Mouse (Mus musculus) ES-E14 (cell line): ENCODE results near the gene Nfkbil1. TPM values are rescaled to one million over a fixed set of nuclear protein-coding genes. Genes with fewer than 3 reads are reported as not detected.

Experiments
- DNase-seq: peaks from one replicate; pipeline ENCODE4 v3.0.0-alpha.2; 2013; ENCODE audit warnings: low read depth, low spot score
- H3K27ac ChIP-seq: 2 replicates; pipeline ENCODE4 v1.5.1; 2012; ENCODE audit warnings: low read depth, mild to moderate bottlenecking, low read length, moderate library complexity, mixed read lengths; ENCODE audit not compliant: poor library complexity, insufficient read depth, severe bottlenecking
- H3K36me3 ChIP-seq: 2 replicates; pipeline ENCODE4 v1.6.1; 2012; ENCODE audit warnings: mild to moderate bottlenecking, low read length, moderate library complexity, mixed read lengths; ENCODE audit not compliant: control insufficient read depth, poor library complexity, insufficient read depth, severe bottlenecking
- H3K4me1 ChIP-seq, 2 experiments: fragments of 150-350 bp in 1 of 2; sonication (generic) in 1 of 2; 2 replicates each; pipeline ENCODE4 v1.6.1; 2012; ENCODE audit warnings: low read length in 2 of 2, mild to moderate bottlenecking in 1 of 2, mixed read lengths in 1 of 2; ENCODE audit not compliant: control insufficient read depth in 2 of 2, insufficient read depth in 2 of 2, poor library complexity in 1 of 2
- H3K4me3 ChIP-seq, 2 experiments: fragments of 150-350 bp in 1 of 2; sonication (generic) in 1 of 2; 2 replicates each; pipeline ENCODE4 v1.5.1; 2012; ENCODE audit warnings: low read length in 2 of 2, low read depth in 1 of 2, mild to moderate bottlenecking in 1 of 2, mixed read lengths in 1 of 2; ENCODE audit not compliant: insufficient read depth in 1 of 2, poor library complexity in 1 of 2, severe bottlenecking in 1 of 2
- H3K9ac ChIP-seq: 2 replicates; pipeline ENCODE4 v1.6.1; 2012; ENCODE audit warnings: low read depth, mild to moderate bottlenecking, low read length, mixed read lengths; ENCODE audit not compliant: poor library complexity, insufficient read depth, severe bottlenecking
- H3K9me3 ChIP-seq: fragments of 150-350 bp; sonication (generic); 2 replicates; pipeline ENCODE4 v1.6.1; 2012; ENCODE audit warnings: low read depth, mild to moderate bottlenecking, low read length; ENCODE audit not compliant: control insufficient read depth, insufficient read depth
- CHD2 ChIP-seq: IDR thresholded peaks from 2 replicates; pipeline ENCODE4 v1.6.1; 2014; ENCODE audit warnings: mild to moderate bottlenecking, low read depth, low read length, inconsistent platforms
- HCFC1 ChIP-seq: IDR thresholded peaks from 2 replicates; pipeline ENCODE4 v1.6.1; 2012; ENCODE audit warnings: low read length, inconsistent platforms, borderline replicate concordance; ENCODE audit not compliant: insufficient read depth
- MAFK ChIP-seq: IDR thresholded peaks from 2 replicates; pipeline ENCODE4 v1.6.1; 2014; ENCODE audit warnings: mild to moderate bottlenecking, low read depth, low read length, inconsistent platforms; ENCODE audit not compliant: insufficient read depth
- ZC3H11A ChIP-seq: IDR thresholded peaks from 2 replicates; pipeline ENCODE4 v1.6.1; 2012; ENCODE audit warnings: low read depth, mild to moderate bottlenecking, inconsistent platforms, low read length, borderline replicate concordance
- ZNF384 ChIP-seq: IDR thresholded peaks from 2 replicates; pipeline ENCODE4 v1.6.1; 2012; ENCODE audit warnings: low read depth, low read length, inconsistent platforms
- in situ Hi-C, 2 experiments: fragments of 600-800 bp; cut with MboI; formaldehyde crosslinking; loops; one replicate each; pipeline ENCODE4 v1.15.1; 2025; ENCODE audit warnings: low sequenced_read_pairs in 2 of 2, inconsistent platforms in 1 of 2; ENCODE audit not compliant: unreplicated experiment in 2 of 2
- total RNA-seq: library from RNA; depleted of rRNA; stranded (reverse); fragments of 300-350 nt; gene quantifications from 2 replicates; pipeline ENCODE4 v1.2.3, GENCODE M21; 2012

Gene Nfkbil1
- total RNA-seq, 1 experiment, result 6.1 TPM

GRCm38 (mm10) chr17:35186681-35187080 is 48.9 kb downstream of the Nfkbil1 start:
- Histone ChIP-seq H3K9me3 (no peaks in the 10 kb centered on the region), H3K36me3 (no peaks in the 10 kb centered on the region), H3K4me1 (peaks cover 7 to 33% of the 10 kb centered on the region in 2 experiments), H3K9ac (no peak overlapping the region), H3K4me3 (peak overlapping the region; percentile 36 to 37), H3K27ac (peak overlapping the region; percentile 91)
- peak; percentile 88 for DNase-seq
- in situ Hi-C loops, result no loop called here
- no peak for TF ChIP-seq CHD2
- TF ChIP-seq ZC3H11A, result no peak
- 0 out of 2 replicates have a peak, but pooled peaks have one; percentile 3 for TF ChIP-seq ZNF384

GRCm38 (mm10) chr17:35185639-35186611 is 49.7 kb downstream of the Nfkbil1 start:
- in situ Hi-C loops, result no loop called here
- Histone ChIP-seq H3K9me3 (no peaks in the 10 kb centered on the region), H3K9ac (no peak overlapping the region; the same call in 1 of the 2 replicates), H3K27ac (peak overlapping the region; percentile 91), H3K4me3 (peak overlapping the region; percentile 37 to 82), H3K4me1 (peaks cover 7 to 33% of the 10 kb centered on the region in 2 experiments), H3K36me3 (no peaks in the 10 kb centered on the region)
- peak; percentile 98 for DNase-seq
- TF ChIP-seq ZC3H11A (no peak), MAFK (no peak), HCFC1 (no peak), ZNF384 (no peak), CHD2 (no peak)

GRCm38 (mm10) chr17:35180093-35180492 is 55.5 kb downstream of the Nfkbil1 start:
- H3K27ac ChIP-seq, result no peak overlapping the region
- in situ Hi-C loops, result no loop called here
- no peak overlapping the region for H3K4me3 ChIP-seq
- peaks cover 0 to 9% of the 10 kb centered on the region in 2 experiments; a peak in 1 of 4 replicates for H3K4me1 ChIP-seq
- H3K9ac ChIP-seq, result no peak overlapping the region
- no peak for DNase-seq
- H3K36me3 ChIP-seq, result no peaks in the 10 kb centered on the region
- no peaks in the 10 kb centered on the region for H3K9me3 ChIP-seq
- TF ChIP-seq MAFK (no peak), HCFC1 (no peak), ZC3H11A (no peak), ZNF384 (no peak), CHD2 (no peak)

DNA sequence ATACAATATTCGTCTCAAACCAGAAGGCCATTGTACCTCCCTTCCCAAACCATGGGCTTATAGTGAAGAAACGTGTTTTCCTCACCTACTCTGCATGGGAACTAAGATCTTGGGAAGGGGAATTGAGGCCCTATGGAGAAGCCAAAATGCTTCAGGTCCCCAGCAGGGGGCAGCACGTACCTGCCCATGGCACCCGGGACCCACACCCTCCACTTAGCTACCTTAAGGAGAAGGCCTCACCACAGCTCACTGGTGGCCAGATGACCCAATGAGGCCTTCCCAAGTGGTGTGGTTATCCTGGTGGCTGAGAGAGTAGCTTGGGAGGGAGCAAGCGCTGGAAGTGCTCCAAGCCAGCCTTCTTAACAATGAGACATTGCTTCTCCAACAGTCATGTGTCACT is 57.1 kb downstream of the Nfkbil1 start:
- H3K4me3 ChIP-seq, result no peak overlapping the region
- in situ Hi-C loops, result no loop called here
- no peak for DNase-seq
- TF ChIP-seq ZNF384 (no peak), HCFC1 (no peak), ZC3H11A (0 out of 2 replicates have a peak, but pooled peaks have one; percentile 11), CHD2 (no peak), MAFK (no peak)
- no peaks in the 10 kb centered on the region for H3K36me3 ChIP-seq
- H3K4me1 ChIP-seq, result peaks cover 0 to 2% of the 10 kb centered on the region in 2 experiments; a peak in 1 of 4 replicates
- H3K27ac ChIP-seq, result no peak overlapping the region
- no peaks in the 10 kb centered on the region for H3K9me3 ChIP-seq
- no peak overlapping the region for H3K9ac ChIP-seq
